In genomic region chr2:122334170-122334569, GRCm38 (mm10) we compare ENCODE assay signal across 14 mouse cellular contexts. TPM values are rescaled to one million over a fixed set of nuclear protein-coding genes. Genes with fewer than 3 reads are reported as not detected.
A peak's percentile ranks its signal among the peaks of the same experiment; 100 is the strongest.
DNase-seq lines count a peak whose midpoint lies in the region; ATAC-seq and TF ChIP-seq lines count a peak whose summit lies in the region.
"Had no signal": no experiment of that assay in that cellular context is flagged by ENCODE, and none has a peak within 500 bp of the region (broad histone marks: within the 10 kb centered on the region; RNA-seq: fewer than 3 reads in every experiment).

No protein-coding gene starts in this region.

- TF ChIP-seq CTCF in intestine, postnatal 0 days (IDR thresholded peaks at IDR 0.05; ENCODE audit: low read depth), result no peak

- WGBS in intestine, postnatal 0 days, result 29% methylated on average over 3 of the region's 3 CpGs

- H3K36me3 ChIP-seq in intestine, postnatal 0 days (ENCODE audit: control insufficient read depth, insufficient read depth), result no peaks in the 10 kb centered on the region
- H3K36me3 ChIP-seq: hindbrain, embryonic 12.5 days; liver, embryonic 15.5 days; midbrain, embryonic 12.5 days had no signal

- H3K9ac ChIP-seq in intestine, postnatal 0 days (ENCODE audit: low read depth, low read length), result no peak overlapping the region
- H3K9ac ChIP-seq: hindbrain, embryonic 12.5 days; liver, embryonic 15.5 days; midbrain, embryonic 12.5 days had no signal

- peak; percentile 31 to 41 for DNase-seq in heart, postnatal 14 days
- DNase-seq in heart, adult 8-10 months (ENCODE audit: low spot score), result no peak
- peak; percentile 20 to 28 for DNase-seq in urinary bladder, adult 18-20 months (ENCODE audit: low spot score in 2 of 2)
- no peak for DNase-seq in urinary bladder, adult 2 months (ENCODE audit: low spot score)
- no peak for DNase-seq in layer of hippocampus, adult 11-12 months (ENCODE audit: low spot score)
- DNase-seq in adrenal gland, adult 2 months, result no peak
- DNase-seq: cerebellum, adult 2 months; kidney, adult 9 months had no signal

- ATAC-seq in intestine, postnatal 0 days, result 0 out of 2 replicates have a peak, but pooled peaks have one; percentile 28

- no peak overlapping the region for H3K4me3 ChIP-seq in intestine, postnatal 0 days (ENCODE audit: low read depth, low read length)
- H3K4me3 ChIP-seq: hindbrain, embryonic 12.5 days; liver, embryonic 15.5 days; midbrain, embryonic 12.5 days had no signal

- H3K4me2 ChIP-seq in intestine, postnatal 0 days (replicated peaks; ENCODE audit: low read depth), result no peak overlapping the region
- H3K4me2 ChIP-seq: heart, embryonic 11.5 days; hindbrain, embryonic 12.5 days; liver, embryonic 15.5 days; midbrain, embryonic 12.5 days had no signal

- no peaks in the 10 kb centered on the region for H3K27me3 ChIP-seq in intestine, postnatal 0 days (replicated peaks; ENCODE audit: control insufficient read depth, insufficient read depth, low read length)
- H3K27me3 ChIP-seq: hindbrain, embryonic 12.5 days had no signal

- no peaks in the 10 kb centered on the region for H3K9me3 ChIP-seq in intestine, postnatal 0 days (ENCODE audit: control insufficient read depth)
- H3K9me3 ChIP-seq: hindbrain, embryonic 12.5 days; liver, embryonic 15.5 days; midbrain, embryonic 12.5 days had no signal

- H3K4me1 ChIP-seq in intestine, postnatal 0 days (replicated peaks; ENCODE audit: control insufficient read depth, insufficient read depth, low read length), result no peaks in the 10 kb centered on the region
- H3K4me1 ChIP-seq: hindbrain, embryonic 12.5 days; liver, embryonic 15.5 days; midbrain, embryonic 12.5 days had no signal

- intact Hi-C loops in heart, postnatal 14 days (cut with DNase I), result no loop called here

- H3K27ac ChIP-seq in intestine, postnatal 0 days (ENCODE audit: low read depth, low read length), result no peak overlapping the region
- H3K27ac ChIP-seq: hindbrain, embryonic 12.5 days; liver, embryonic 15.5 days; midbrain, embryonic 12.5 days had no signal

RNA-seq across cellular contexts. Expression of gene Duox1, which starts 18.7 kb away (rescaled TPM):
- total RNA-seq in heart, postnatal 14 days (2021), result under 1 TPM; 0.24 to 0.37 TPM
- total RNA-seq in heart, adult 8-10 months (2022), result under 1 TPM in 3 of 4 experiments, not detected in 1; 0.20 to 0.28 (median 0.27) TPM
- 5.3 and 6.8 TPM in 2 replicates for polyA plus RNA-seq in urinary bladder, adult 2 months (2012; rRNA removed)
- polyA plus RNA-seq in intestine, postnatal 0 days (2015; fragmentation: Nextera tagmentation; extraction: Ambion mirVana), result 0.07 TPM in 1 of 2 replicates, not detected in the other
- not detected for total RNA-seq in adrenal gland, adult 2 months (2021)
- polyA plus RNA-seq in adrenal gland, adult 2 months (2012; rRNA removed), result 0.07 and 0.17 TPM in 2 replicates
- polyA plus RNA-seq: heart, embryonic 11.5 days; liver, embryonic 15.5 days had no signal

RNA-seq across cellular contexts. Expression of gene Duoxa1, which starts 20.6 kb away (rescaled TPM):
- total RNA-seq in heart, postnatal 14 days (2021), result under 1 TPM; 0.19 to 0.56 TPM
- total RNA-seq in heart, adult 8-10 months (2022), result under 1 TPM in 3 of 4 experiments, not detected in 1; 0.14 to 0.37 (median 0.34) TPM
- 22.8 and 26.6 TPM in 2 replicates for polyA plus RNA-seq in urinary bladder, adult 2 months (2012; rRNA removed)
- not detected in 2 replicates for polyA plus RNA-seq in intestine, postnatal 0 days (2015; fragmentation: Nextera tagmentation; extraction: Ambion mirVana)
- total RNA-seq in adrenal gland, adult 2 months (2021), result under 1 TPM in 1 of 2 experiments, not detected in 1; 0.31 TPM
- 0.58 and 0.97 TPM in 2 replicates for polyA plus RNA-seq in adrenal gland, adult 2 months (2012; rRNA removed)
- total RNA-seq: left cerebral cortex, postnatal 36 days had no signal
- polyA plus RNA-seq: cerebellum, adult 2 months; heart, embryonic 11.5 days; liver, embryonic 15.5 days had no signal

RNA-seq across cellular contexts. Expression of gene Shf, which starts 34.8 kb away (rescaled TPM):
- 1 to 10 TPM; 4.9 to 6.2 TPM for total RNA-seq in heart, postnatal 14 days (2021)
- total RNA-seq in heart, adult 8-10 months (2022), result 1 to 10 TPM; 4.4 to 7.3 (median 5.7) TPM
- polyA plus RNA-seq in urinary bladder, adult 2 months (2012; rRNA removed), result 8.2 TPM in 2 replicates
- polyA plus RNA-seq in intestine, postnatal 0 days (2015; fragmentation: Nextera tagmentation; extraction: Ambion mirVana), result 1.8 and 2.0 TPM in 2 replicates
- 10 to 100 TPM in 1 of 2 experiments, 1 to 10 TPM in 1; 6.0 to 13.0 TPM for total RNA-seq in adrenal gland, adult 2 months (2021)
- 12.3 and 15.9 TPM in 2 replicates for polyA plus RNA-seq in adrenal gland, adult 2 months (2012; rRNA removed)

RNA-seq across cellular contexts. Expression of gene Duoxa2, which starts 35.5 kb away (rescaled TPM):
- under 1 TPM; 0.17 TPM for total RNA-seq in heart, postnatal 14 days (2021)
- total RNA-seq in heart, adult 8-10 months (2022), result under 1 TPM in 3 of 4 experiments, not detected in 1; 0.17 to 0.31 (median 0.25) TPM
- 0.34 and 0.50 TPM in 2 replicates for polyA plus RNA-seq in urinary bladder, adult 2 months (2012; rRNA removed)
- 0.83 and 1.5 TPM in 2 replicates for polyA plus RNA-seq in intestine, postnatal 0 days (2015; fragmentation: Nextera tagmentation; extraction: Ambion mirVana)
- not detected for total RNA-seq in adrenal gland, adult 2 months (2021)
- 0.08 TPM in 1 of 2 replicates, not detected in the other for polyA plus RNA-seq in adrenal gland, adult 2 months (2012; rRNA removed)
- total RNA-seq: left cerebral cortex, postnatal 36 days had no signal
- polyA plus RNA-seq: cerebellum, adult 2 months; heart, embryonic 11.5 days; hindbrain, embryonic 12.5 days; liver, embryonic 15.5 days; midbrain, embryonic 12.5 days had no signal

RNA-seq across cellular contexts. Expression of gene Duox2, which starts 35.9 kb away (rescaled TPM):
- total RNA-seq in heart, postnatal 14 days (2021), result under 1 TPM; 0.41 to 0.57 TPM
- total RNA-seq in heart, adult 8-10 months (2022), result under 1 TPM; 0.46 to 0.82 (median 0.54) TPM
- 0.54 and 0.56 TPM in 2 replicates for polyA plus RNA-seq in urinary bladder, adult 2 months (2012; rRNA removed)
- polyA plus RNA-seq in intestine, postnatal 0 days (2015; fragmentation: Nextera tagmentation; extraction: Ambion mirVana), result 0.17 and 0.38 TPM in 2 replicates
- total RNA-seq in adrenal gland, adult 2 months (2021), result under 1 TPM in 1 of 2 experiments, not detected in 1; 0.07 TPM
- polyA plus RNA-seq in adrenal gland, adult 2 months (2012; rRNA removed), result 0.04 and 0.06 TPM in 2 replicates
- total RNA-seq: left cerebral cortex, postnatal 36 days had no signal
- polyA plus RNA-seq: hindbrain, embryonic 12.5 days; liver, embryonic 15.5 days; midbrain, embryonic 12.5 days had no signal

Comparison
In these comparisons a context has a peak if more than half of its experiments do, and no peak if none do; other contexts are left out.
1. DNase-seq: peak in heart, postnatal 14 days (2 of 2) and urinary bladder, adult 18-20 months (2 of 2); none in heart, adult 8-10 months (single experiment), urinary bladder, adult 2 months (single experiment), layer of hippocampus, adult 11-12 months (single experiment) and adrenal gland, adult 2 months (single experiment).